Mouse (Mus musculus): ENCODE results near the gene Kcnh2. TPM values are rescaled to one million over a fixed set of nuclear protein-coding genes. Genes with fewer than 3 reads are reported as not detected.

Kcnh2 gene
- polyA plus RNA-seq, 1 experiment: 23.6 TPM

GRCm38 (mm10) chr5:24328813-24329211 is 22.6 kb downstream of the Kcnh2 start:
- no peaks in the 10 kb centered on the region for H3K27me3 ChIP-seq (ENCODE audit: control insufficient read depth, insufficient read depth, low read length)
- H3K4me1 ChIP-seq (ENCODE audit: control insufficient read depth, insufficient read depth, low read length): peaks cover 16% of the 10 kb centered on the region
- no peak overlapping the region for H3K27ac ChIP-seq (ENCODE audit: control insufficient read depth, insufficient read depth, low read depth, low read length)
- H3K36me3 ChIP-seq (ENCODE audit: control insufficient read depth, insufficient read depth, low read length): no peaks in the 10 kb centered on the region; the same call in 1 of the 2 replicates
- TF ChIP-seq POLR2A (IDR thresholded peaks at IDR 0.05; ENCODE audit: control insufficient read depth, low read depth, low read length) (no peak), CTCF (IDR thresholded peaks at IDR 0.05; ENCODE audit: control insufficient read depth, insufficient read depth, insufficient replicate concordance, low read depth, low read length) (no peak)
- H3K4me3 ChIP-seq (ENCODE audit: control insufficient read depth, low read depth, low read length): no peak overlapping the region

GRCm38 (mm10) chr5:24326842-24327417 is 24.5 kb downstream of the Kcnh2 start:
- Histone ChIP-seq H3K27ac (ENCODE audit: control insufficient read depth, insufficient read depth, low read depth, low read length) (no peak overlapping the region), H3K36me3 (ENCODE audit: control insufficient read depth, insufficient read depth, low read length) (no peaks in the 10 kb centered on the region; the same call in 1 of the 2 replicates), H3K4me3 (ENCODE audit: control insufficient read depth, low read depth, low read length) (no peak overlapping the region), H3K4me1 (ENCODE audit: control insufficient read depth, insufficient read depth, low read length) (peaks cover 21% of the 10 kb centered on the region), H3K27me3 (ENCODE audit: control insufficient read depth, insufficient read depth, low read length) (no peaks in the 10 kb centered on the region)
- no peak for TF ChIP-seq CTCF (IDR thresholded peaks at IDR 0.05; ENCODE audit: control insufficient read depth, insufficient read depth, insufficient replicate concordance, low read depth, low read length)
- no peak for TF ChIP-seq POLR2A (IDR thresholded peaks at IDR 0.05; ENCODE audit: control insufficient read depth, low read depth, low read length)

GRCm38 (mm10) chr5:24326166-24326841 is 25.1 kb downstream of the Kcnh2 start:
- Histone ChIP-seq H3K27me3 (ENCODE audit: control insufficient read depth, insufficient read depth, low read length) (no peaks in the 10 kb centered on the region), H3K4me1 (ENCODE audit: control insufficient read depth, insufficient read depth, low read length) (peaks cover 22% of the 10 kb centered on the region), H3K27ac (ENCODE audit: control insufficient read depth, insufficient read depth, low read depth, low read length) (no peak overlapping the region), H3K36me3 (ENCODE audit: control insufficient read depth, insufficient read depth, low read length) (no peaks in the 10 kb centered on the region; the same call in 1 of the 2 replicates), H3K4me3 (ENCODE audit: control insufficient read depth, low read depth, low read length) (no peak overlapping the region)
- TF ChIP-seq CTCF (IDR thresholded peaks at IDR 0.05; ENCODE audit: control insufficient read depth, insufficient read depth, insufficient replicate concordance, low read depth, low read length): no peak
- no peak for TF ChIP-seq POLR2A (IDR thresholded peaks at IDR 0.05; ENCODE audit: control insufficient read depth, low read depth, low read length)

- Histone ChIP-seq H3K27me3 (ENCODE audit: control insufficient read depth, insufficient read depth, low read length) (no peaks in the 10 kb centered on the region), H3K4me3 (ENCODE audit: control insufficient read depth, low read depth, low read length) (no peak overlapping the region)
These were observed 26.2 kb downstream of the Kcnh2 start for GRCm38 (mm10) chr5:24325251-24325650.

GRCm38 (mm10) chr5:24321711-24322682 is 29.4 kb downstream of the Kcnh2 start:
- no peaks in the 10 kb centered on the region for H3K36me3 ChIP-seq (ENCODE audit: control insufficient read depth, insufficient read depth, low read length)
- peaks cover 10% of the 10 kb centered on the region for H3K4me1 ChIP-seq (ENCODE audit: control insufficient read depth, insufficient read depth, low read length)
- H3K27ac ChIP-seq (ENCODE audit: control insufficient read depth, insufficient read depth, low read depth, low read length): no peak overlapping the region
- no peaks in the 10 kb centered on the region for H3K27me3 ChIP-seq (ENCODE audit: control insufficient read depth, insufficient read depth, low read length)
- TF ChIP-seq POLR2A (IDR thresholded peaks at IDR 0.05; ENCODE audit: control insufficient read depth, low read depth, low read length): no peak
- no peak for TF ChIP-seq CTCF (IDR thresholded peaks at IDR 0.05; ENCODE audit: control insufficient read depth, insufficient read depth, insufficient replicate concordance, low read depth, low read length)
- no peak overlapping the region for H3K4me3 ChIP-seq (ENCODE audit: control insufficient read depth, low read depth, low read length)

More at GRCm38 (mm10) chr5:24325251-24325650, 26.2 kb downstream of the Kcnh2 start:
- H3K4me1 ChIP-seq (ENCODE audit: control insufficient read depth, insufficient read depth, low read length): peaks cover 22% of the 10 kb centered on the region
- no peaks in the 10 kb centered on the region for H3K36me3 ChIP-seq (ENCODE audit: control insufficient read depth, insufficient read depth, low read length)
- TF ChIP-seq POLR2A (IDR thresholded peaks at IDR 0.05; ENCODE audit: control insufficient read depth, low read depth, low read length): no peak
- TF ChIP-seq CTCF (IDR thresholded peaks at IDR 0.05; ENCODE audit: control insufficient read depth, insufficient read depth, insufficient replicate concordance, low read depth, low read length): no peak
- H3K27ac ChIP-seq (ENCODE audit: control insufficient read depth, insufficient read depth, low read depth, low read length): no peak overlapping the region

GRCm38 (mm10) chr5:24320894-24321293 is 30.5 kb downstream of the Kcnh2 start:
- no peaks in the 10 kb centered on the region for H3K36me3 ChIP-seq (ENCODE audit: control insufficient read depth, insufficient read depth, low read length)
- H3K4me1 ChIP-seq (ENCODE audit: control insufficient read depth, insufficient read depth, low read length): peaks cover 10% of the 10 kb centered on the region
- no peaks in the 10 kb centered on the region for H3K27me3 ChIP-seq (ENCODE audit: control insufficient read depth, insufficient read depth, low read length)
- no peak overlapping the region for H3K4me3 ChIP-seq (ENCODE audit: control insufficient read depth, low read depth, low read length)
- no peak overlapping the region for H3K27ac ChIP-seq (ENCODE audit: control insufficient read depth, insufficient read depth, low read depth, low read length)
- TF ChIP-seq CTCF (IDR thresholded peaks at IDR 0.05; ENCODE audit: control insufficient read depth, insufficient read depth, insufficient replicate concordance, low read depth, low read length): no peak
- no peak for TF ChIP-seq POLR2A (IDR thresholded peaks at IDR 0.05; ENCODE audit: control insufficient read depth, low read depth, low read length)

GRCm38 (mm10) chr5:24320467-24320813 is 31.0 kb downstream of the Kcnh2 start:
- H3K4me3 ChIP-seq (ENCODE audit: control insufficient read depth, low read depth, low read length): no peak overlapping the region
- TF ChIP-seq POLR2A (IDR thresholded peaks at IDR 0.05; ENCODE audit: control insufficient read depth, low read depth, low read length) (no peak), CTCF (IDR thresholded peaks at IDR 0.05; ENCODE audit: control insufficient read depth, insufficient read depth, insufficient replicate concordance, low read depth, low read length) (no peak)
- peaks cover 10% of the 10 kb centered on the region for H3K4me1 ChIP-seq (ENCODE audit: control insufficient read depth, insufficient read depth, low read length)
- no peaks in the 10 kb centered on the region for H3K36me3 ChIP-seq (ENCODE audit: control insufficient read depth, insufficient read depth, low read length)
- no peaks in the 10 kb centered on the region for H3K27me3 ChIP-seq (ENCODE audit: control insufficient read depth, insufficient read depth, low read length)
- 0 out of 2 replicates have a peak overlapping the region, but pooled peaks have one; percentile 26 for H3K27ac ChIP-seq (ENCODE audit: control insufficient read depth, insufficient read depth, low read depth, low read length)

All from testis, adult 2 months (tissue).